Mouse (Mus musculus) urinary bladder, postnatal 25 days (tissue): ENCODE data around the gene Pskh1.
A peak's percentile ranks its signal among the peaks of the same experiment; 100 is the strongest.

ENCODE experiments used
- DNase-seq: peaks from one replicate; pipeline ENCODE4 v3.0.0; 2022; ENCODE audit warnings: low spot score

Gene Pskh1

GRCm38 (mm10) chr8:105900180-105900940 is at the start of gene Pskh1:
Gene Pskh1, plus strand, starts transcription at chr8:105900441.
- DNase-seq, result peak; percentile 92

- DNase-seq, result no peak
Observed at GRCm38 (mm10) chr8:105850611-105851010, 49.6 kb upstream of the Pskh1 start.

- peak; percentile 86 for DNase-seq
Observed at GRCm38 (mm10) chr8:105851651-105852143, 48.5 kb upstream of the Pskh1 start.

- DNase-seq, result no peak
Observed at GRCm38 (mm10) chr8:105852146-105852729, 48.0 kb upstream of the Pskh1 start.

GRCm38 (mm10) chr8:105853178-105853577 is 47.1 kb upstream of the Pskh1 start, which contains the start of gene Cenpt:
Gene Cenpt, minus strand, starts transcription at chr8:105853278.
- no peak for DNase-seq

GRCm38 (mm10) chr8:105854303-105854702 is 45.9 kb upstream of the Pskh1 start:
- no peak for DNase-seq

- DNase-seq, result peak; percentile 88
Observed at GRCm38 (mm10) chr8:105854715-105855216, 45.5 kb upstream of the Pskh1 start, which contains the start of gene Thap11. Gene Thap11, plus strand, starts transcription at chr8:105855132.

GRCm38 (mm10) chr8:105855248-105856167 is 44.7 kb upstream of the Pskh1 start:
- no peak for DNase-seq

GRCm38 (mm10) chr8:105856168-105856835 is 43.9 kb upstream of the Pskh1 start:
- no peak for DNase-seq

- DNase-seq, result no peak
Observed at GRCm38 (mm10) chr8:105858495-105858894, 41.7 kb upstream of the Pskh1 start.

- DNase-seq, result no peak
Observed at GRCm38 (mm10) chr8:105859314-105859713, 40.9 kb upstream of the Pskh1 start.

GRCm38 (mm10) chr8:105860143-105860981 is 39.9 kb upstream of the Pskh1 start, which contains the start of gene Nutf2:
Gene Nutf2, plus strand, starts transcription at chr8:105860580.
- DNase-seq, result peak; percentile 77

- no peak for DNase-seq
Observed at GRCm38 (mm10) chr8:105861951-105862350, 38.3 kb upstream of the Pskh1 start.

- DNase-seq, result no peak
Observed at GRCm38 (mm10) chr8:105866364-105867029, 33.7 kb upstream of the Pskh1 start.

GRCm38 (mm10) chr8:105874301-105874700 is 25.9 kb upstream of the Pskh1 start:
- no peak for DNase-seq

- DNase-seq, result peak; percentile 82
Observed at GRCm38 (mm10) chr8:105880754-105881520, 19.3 kb upstream of the Pskh1 start, which contains the start of gene Edc4. Gene Edc4, plus strand, starts transcription at chr8:105880881.

- no peak for DNase-seq
Observed at GRCm38 (mm10) chr8:105889756-105890465, 10.3 kb upstream of the Pskh1 start.

GRCm38 (mm10) chr8:105890870-105891269 is 9.4 kb upstream of the Pskh1 start:
- DNase-seq, result no peak
